Mouse (Mus musculus) embryonic facial prominence, embryonic 12.5 days (tissue): ENCODE results near the gene Nckap5. TPM values are rescaled to one million over a fixed set of nuclear protein-coding genes. Genes with fewer than 3 reads are reported as not detected.

Experiments
- ATAC-seq: fragments of 200-750 bp; cut with Nextera tagmentation; 2 replicates; pipeline ENCODE4 v1.8.0; 2017; ENCODE audit not compliant: insufficient number of reproducible peaks, insufficient read depth, low FRiP score, low TSS enrichment
- H3K27ac ChIP-seq: fragments of 300-500 bp; sonication (generic); 2 replicates; pipeline ENCODE4 v1.5.1; 2016; ENCODE audit warnings: mild to moderate bottlenecking
- H3K27me3 ChIP-seq: fragments of 300-500 bp; sonication (generic); 2 replicates; pipeline ENCODE4 v1.6.1; 2016; ENCODE audit warnings: mild to moderate bottlenecking, moderate library complexity
- H3K36me3 ChIP-seq: fragments of 300-500 bp; sonication (generic); 2 replicates; pipeline ENCODE4 v1.6.1; 2016; ENCODE audit warnings: mild to moderate bottlenecking
- H3K4me1 ChIP-seq: fragments of 300-500 bp; sonication (generic); 2 replicates; pipeline ENCODE4 v1.6.1; 2016
- H3K4me2 ChIP-seq: fragments of 300-500 bp; sonication (generic); replicated peaks from 2 replicates; pipeline ENCODE4 v1.6.1; 2016; ENCODE audit warnings: mild to moderate bottlenecking, moderate library complexity
- H3K4me3 ChIP-seq: fragments of 300-500 bp; sonication (generic); 2 replicates; pipeline ENCODE4 v1.5.1; 2016; ENCODE audit warnings: mild to moderate bottlenecking
- H3K9ac ChIP-seq: fragments of 300-500 bp; sonication (generic); 2 replicates; pipeline ENCODE4 v1.6.1; 2016; ENCODE audit warnings: mild to moderate bottlenecking, moderate library complexity
- H3K9me3 ChIP-seq: fragments of 300-500 bp; sonication (generic); 2 replicates; pipeline ENCODE4 v1.6.1; 2016; ENCODE audit warnings: mild to moderate bottlenecking, moderate library complexity
- WGBS: fragments of 180-500 bp; shearing (Covaris S2); methylation state at CpG from one replicate; pipeline ENCODE4 v1.1.7; 2016; 5-methylcytosine and 5-hydroxymethylcytosine counted together
- polyA plus RNA-seq: library from polyadenylated mRNA; unstranded; fragments of >200 nt; fragmentation: Nextera tagmentation; extraction: Ambion mirVana; gene quantifications from 2 replicates; pipeline ENCODE4 v1.2.1, GENCODE M21; 2016

The Nckap5 gene
- polyA plus RNA-seq, 1 experiment from 2014 or later: 8.2 TPM

DNA sequence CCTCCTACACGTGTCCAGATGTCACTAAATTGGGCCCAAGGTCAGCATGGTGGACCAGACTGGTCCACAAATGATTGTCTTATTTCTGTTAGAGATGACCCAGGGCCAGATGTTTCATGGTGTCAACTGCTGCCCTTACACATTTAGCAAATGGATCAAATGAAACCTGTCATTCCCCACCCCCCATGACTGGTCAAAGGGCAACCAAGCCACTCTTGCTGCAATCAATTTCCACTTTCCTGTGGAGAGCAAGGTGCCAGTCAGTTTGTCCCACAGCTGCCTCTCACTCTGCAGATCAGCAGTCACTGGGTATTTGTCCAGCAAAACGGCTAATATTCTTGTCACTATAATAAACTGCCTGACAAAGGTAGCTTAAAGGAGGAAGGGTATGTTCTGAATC, 463.9 kb downstream of the Nckap5 start:
- ATAC-seq: no peak
- H3K9ac ChIP-seq: no peak overlapping the region
- H3K4me1 ChIP-seq: no peaks in the 10 kb centered on the region
- H3K27ac ChIP-seq: no peak overlapping the region
- H3K4me3 ChIP-seq: no peak overlapping the region
- no peaks in the 10 kb centered on the region for H3K36me3 ChIP-seq
- no peaks in the 10 kb centered on the region for H3K27me3 ChIP-seq
- no peak overlapping the region for H3K4me2 ChIP-seq
- WGBS: 48% methylated on average over 2 of the region's 2 CpGs
- no peaks in the 10 kb centered on the region for H3K9me3 ChIP-seq

DNA sequence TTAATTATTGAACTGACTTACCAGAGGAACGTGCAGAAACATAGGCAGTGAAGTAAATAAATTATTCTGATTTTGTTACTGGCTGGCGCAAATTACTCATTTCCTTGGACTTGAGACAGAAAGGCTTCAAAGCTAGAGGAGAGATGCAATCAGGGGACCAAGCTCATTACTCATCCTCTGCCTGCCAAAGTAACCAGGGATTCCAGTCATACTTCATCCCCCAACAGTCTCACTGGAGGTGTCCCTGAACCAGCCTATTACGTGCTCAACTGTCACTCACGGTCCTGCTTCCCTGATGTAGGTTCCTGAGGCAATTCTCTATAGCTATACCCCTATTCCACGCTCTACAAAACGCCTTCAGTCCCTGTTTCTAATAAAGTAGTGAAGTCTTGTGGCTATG, 466.0 kb downstream of the Nckap5 start:
- WGBS: 66% methylated on average over 6 of the region's 6 CpGs
- H3K4me1 ChIP-seq: no peaks in the 10 kb centered on the region

DNA sequence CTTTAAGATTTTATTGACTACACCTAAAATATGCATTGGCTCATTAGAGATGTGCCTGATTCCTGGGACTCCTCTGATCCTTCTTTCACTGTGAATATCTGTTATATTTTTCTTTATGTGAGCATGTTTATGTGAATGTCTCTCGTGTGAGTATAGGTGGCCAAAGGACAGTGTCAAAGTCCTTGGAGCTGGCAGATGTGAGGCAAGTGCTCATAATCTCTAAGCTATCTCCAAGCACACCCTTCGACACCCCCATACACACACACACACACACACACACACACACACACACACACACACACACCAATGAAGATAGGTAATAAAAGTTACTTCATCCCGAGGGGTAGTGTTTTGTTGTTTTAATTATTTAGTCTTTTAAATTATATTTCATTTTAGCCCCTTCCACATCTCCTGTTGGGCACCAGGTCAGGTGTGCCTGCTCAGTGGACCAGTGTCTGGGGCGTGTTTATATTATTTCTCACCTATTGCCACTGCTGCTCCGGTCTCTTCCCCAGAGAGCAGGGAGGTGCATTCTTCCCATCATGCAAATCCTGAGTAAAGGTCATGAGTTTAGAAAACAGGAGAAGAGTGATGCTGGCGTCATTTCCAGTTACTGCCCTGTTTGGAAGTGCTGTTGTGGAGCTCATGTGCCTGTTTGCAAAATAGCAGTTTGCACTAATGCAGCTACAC, 469.9 kb downstream of the Nckap5 start:
- no peak overlapping the region for H3K4me2 ChIP-seq
- no peak overlapping the region for H3K9ac ChIP-seq
- WGBS: 80% methylated on average over 6 of the region's 6 CpGs
- H3K27me3 ChIP-seq: no peaks in the 10 kb centered on the region
- H3K9me3 ChIP-seq: no peaks in the 10 kb centered on the region
- no peaks in the 10 kb centered on the region for H3K4me1 ChIP-seq
- H3K4me3 ChIP-seq: no peak overlapping the region
- H3K36me3 ChIP-seq: no peaks in the 10 kb centered on the region
- no peak overlapping the region for H3K27ac ChIP-seq
- no peak for ATAC-seq

More for the DNA sequence above, 466.0 kb downstream of the Nckap5 start:
- Histone ChIP-seq H3K27ac (no peak overlapping the region), H3K9me3 (no peaks in the 10 kb centered on the region), H3K36me3 (no peaks in the 10 kb centered on the region), H3K9ac (no peak overlapping the region), H3K4me3 (no peak overlapping the region), H3K27me3 (no peaks in the 10 kb centered on the region), H3K4me2 (no peak overlapping the region)
- ATAC-seq: no peak

DNA sequence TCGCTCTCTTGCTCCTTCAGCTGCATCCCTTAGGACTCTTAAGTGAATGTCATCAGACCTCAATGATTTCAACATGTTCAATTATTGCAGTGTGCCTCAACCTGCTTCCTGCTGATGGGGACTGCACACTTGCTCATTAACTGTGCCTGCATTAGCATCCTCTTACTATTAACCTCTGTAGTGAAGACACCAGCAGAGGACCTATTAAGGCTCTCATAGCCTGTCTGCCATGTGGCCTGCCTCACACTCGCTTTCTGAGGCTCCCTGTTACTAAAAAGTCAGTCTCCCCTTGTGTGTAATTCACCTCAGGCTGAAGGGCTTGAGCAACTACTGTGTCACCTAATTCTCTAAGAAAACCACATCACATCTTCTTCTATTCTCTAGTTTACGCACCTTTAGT, 470.5 kb downstream of the Nckap5 start:
- ATAC-seq: no peak
- Histone ChIP-seq H3K4me1 (no peaks in the 10 kb centered on the region), H3K27ac (no peak overlapping the region), H3K27me3 (no peaks in the 10 kb centered on the region), H3K9me3 (no peaks in the 10 kb centered on the region), H3K4me3 (no peak overlapping the region), H3K9ac (no peak overlapping the region), H3K4me2 (no peak overlapping the region), H3K36me3 (no peaks in the 10 kb centered on the region)
- WGBS: 64% methylated on average over 3 of the region's 3 CpGs

DNA sequence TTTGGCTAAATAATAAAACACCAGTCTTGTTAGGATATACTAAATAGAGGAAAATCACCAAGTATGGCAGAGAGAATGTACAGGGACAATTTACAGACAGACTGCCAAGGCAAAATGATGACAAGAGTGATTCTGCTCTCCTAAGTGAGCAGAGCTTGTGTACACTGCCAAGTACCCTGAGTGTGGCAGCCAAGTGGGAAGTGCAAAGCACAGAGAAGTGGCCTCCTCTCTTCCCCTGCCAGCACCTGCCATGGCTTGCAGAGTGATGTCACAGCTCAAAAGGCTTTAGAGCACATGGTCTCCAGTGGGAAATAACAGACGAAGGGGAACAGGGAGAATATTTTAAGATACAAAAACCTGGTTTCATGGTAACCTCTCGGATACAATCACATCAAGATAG, 488.8 kb downstream of the Nckap5 start:
- no peak overlapping the region for H3K4me2 ChIP-seq
- ATAC-seq: no peak
- H3K4me1 ChIP-seq: no peaks in the 10 kb centered on the region
- H3K9ac ChIP-seq: no peak overlapping the region
- 79% methylated on average over 2 of the region's 2 CpGs for WGBS
- no peaks in the 10 kb centered on the region for H3K27me3 ChIP-seq
- no peak overlapping the region for H3K4me3 ChIP-seq
- H3K27ac ChIP-seq: no peak overlapping the region
- no peaks in the 10 kb centered on the region for H3K9me3 ChIP-seq
- no peaks in the 10 kb centered on the region for H3K36me3 ChIP-seq

DNA sequence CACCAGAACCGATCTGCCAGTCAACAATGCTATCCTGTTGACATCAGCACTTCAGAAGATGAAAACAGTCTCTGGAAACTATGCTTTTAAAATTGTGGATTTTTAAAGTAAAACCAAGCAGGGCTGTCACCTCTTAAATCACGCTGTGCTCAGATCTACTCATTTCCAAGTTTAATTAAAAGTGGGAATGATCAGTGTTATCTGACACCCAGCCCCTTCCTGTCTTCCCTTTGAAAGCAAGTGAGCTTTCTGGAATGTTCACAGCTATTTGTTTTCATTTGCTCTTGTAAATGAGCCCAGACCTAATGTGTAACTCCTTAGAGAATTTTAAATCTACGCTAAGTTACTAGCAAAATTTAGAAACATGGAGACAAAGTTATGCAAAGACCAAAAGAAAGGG, 491.3 kb downstream of the Nckap5 start:
- WGBS: 50% methylated on average over 3 of the region's 3 CpGs
- Histone ChIP-seq H3K4me1 (no peaks in the 10 kb centered on the region), H3K4me2 (no peak overlapping the region), H3K4me3 (no peak overlapping the region), H3K9me3 (no peaks in the 10 kb centered on the region), H3K9ac (no peak overlapping the region), H3K36me3 (no peaks in the 10 kb centered on the region), H3K27ac (no peak overlapping the region), H3K27me3 (no peaks in the 10 kb centered on the region)
- no peak for ATAC-seq

DNA sequence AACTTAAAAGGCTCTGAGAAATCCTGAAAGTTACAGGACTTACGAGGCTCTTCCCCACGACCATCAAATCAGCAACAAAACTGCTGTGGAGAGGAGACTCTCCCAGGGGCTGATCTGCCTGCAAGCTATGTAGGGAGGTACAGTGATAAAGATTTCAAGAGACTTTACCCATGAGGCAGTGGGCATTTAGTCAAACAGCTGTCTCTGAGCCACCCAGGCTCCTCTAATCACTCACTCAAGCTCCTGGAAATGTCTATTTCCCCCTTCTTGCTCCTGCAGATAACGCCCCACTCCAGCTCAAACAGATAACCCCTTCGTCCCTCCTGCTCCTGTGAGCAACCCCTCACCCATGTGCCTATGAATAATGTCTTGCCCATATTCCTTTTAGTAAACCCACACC, 496.4 kb downstream of the Nckap5 start:
- no peaks in the 10 kb centered on the region for H3K4me1 ChIP-seq

DNA sequence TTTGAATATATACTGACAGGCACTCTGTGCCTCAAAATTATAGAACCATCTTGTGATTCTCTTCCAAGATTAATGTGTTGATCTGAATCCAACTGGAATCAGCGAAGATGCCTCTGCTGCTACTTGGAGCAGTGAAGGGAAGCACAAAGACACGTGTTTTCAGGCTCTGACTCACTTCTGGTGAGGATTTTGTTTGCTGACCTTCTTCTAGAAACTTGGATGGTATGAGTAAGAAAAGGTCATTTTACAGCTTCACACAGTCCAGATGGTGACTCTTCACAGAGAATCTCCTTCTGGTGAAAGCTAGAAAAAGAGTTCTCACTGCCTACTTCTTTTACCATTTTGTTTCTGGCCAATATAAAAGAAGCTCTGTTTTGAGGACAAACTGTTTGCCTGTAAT, 498.6 kb downstream of the Nckap5 start:
- no peak for ATAC-seq
- Histone ChIP-seq H3K36me3 (no peaks in the 10 kb centered on the region), H3K4me1 (no peaks in the 10 kb centered on the region), H3K4me3 (no peak overlapping the region), H3K27ac (no peak overlapping the region), H3K27me3 (no peaks in the 10 kb centered on the region), H3K9ac (no peak overlapping the region), H3K9me3 (no peaks in the 10 kb centered on the region), H3K4me2 (no peak overlapping the region)
- 69% methylated on average over 2 of the region's 2 CpGs for WGBS

More for the DNA sequence above, 496.4 kb downstream of the Nckap5 start:
- H3K36me3 ChIP-seq: no peaks in the 10 kb centered on the region
- H3K4me2 ChIP-seq: no peak overlapping the region
- no peak overlapping the region for H3K27ac ChIP-seq
- WGBS: 83% methylated on average over 4 of the region's 4 CpGs
- H3K9ac ChIP-seq: no peak overlapping the region
- no peaks in the 10 kb centered on the region for H3K27me3 ChIP-seq
- H3K4me3 ChIP-seq: no peak overlapping the region
- no peak for ATAC-seq
- H3K9me3 ChIP-seq: no peaks in the 10 kb centered on the region

DNA sequence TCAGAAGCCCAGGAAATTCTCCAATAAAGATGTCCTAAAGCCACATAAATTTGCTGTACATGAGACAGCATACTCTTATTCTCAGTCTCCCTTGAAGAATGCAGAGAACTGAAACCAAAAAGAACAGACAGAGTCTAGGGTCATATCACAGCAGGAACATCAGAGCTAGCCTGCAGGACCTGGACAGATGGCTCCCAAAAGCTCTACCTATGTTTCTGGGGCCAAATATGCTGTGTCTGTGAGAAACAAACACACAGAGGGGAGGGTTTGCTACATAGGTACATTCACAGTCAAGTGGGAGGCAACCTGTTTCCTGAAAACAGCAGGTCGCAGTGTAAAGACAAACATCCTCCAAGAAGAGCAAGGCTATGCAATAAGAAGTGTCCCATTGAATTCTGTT, 509.9 kb downstream of the Nckap5 start:
- no peak overlapping the region for H3K4me2 ChIP-seq
- WGBS: 92% methylated on average over 1 of the region's 1 CpGs
- no peak overlapping the region for H3K4me3 ChIP-seq
- H3K36me3 ChIP-seq: no peaks in the 10 kb centered on the region
- H3K9ac ChIP-seq: no peak overlapping the region
- ATAC-seq: no peak
- H3K27me3 ChIP-seq: no peaks in the 10 kb centered on the region
- no peaks in the 10 kb centered on the region for H3K9me3 ChIP-seq
- no peak overlapping the region for H3K27ac ChIP-seq
- H3K4me1 ChIP-seq: no peaks in the 10 kb centered on the region

DNA sequence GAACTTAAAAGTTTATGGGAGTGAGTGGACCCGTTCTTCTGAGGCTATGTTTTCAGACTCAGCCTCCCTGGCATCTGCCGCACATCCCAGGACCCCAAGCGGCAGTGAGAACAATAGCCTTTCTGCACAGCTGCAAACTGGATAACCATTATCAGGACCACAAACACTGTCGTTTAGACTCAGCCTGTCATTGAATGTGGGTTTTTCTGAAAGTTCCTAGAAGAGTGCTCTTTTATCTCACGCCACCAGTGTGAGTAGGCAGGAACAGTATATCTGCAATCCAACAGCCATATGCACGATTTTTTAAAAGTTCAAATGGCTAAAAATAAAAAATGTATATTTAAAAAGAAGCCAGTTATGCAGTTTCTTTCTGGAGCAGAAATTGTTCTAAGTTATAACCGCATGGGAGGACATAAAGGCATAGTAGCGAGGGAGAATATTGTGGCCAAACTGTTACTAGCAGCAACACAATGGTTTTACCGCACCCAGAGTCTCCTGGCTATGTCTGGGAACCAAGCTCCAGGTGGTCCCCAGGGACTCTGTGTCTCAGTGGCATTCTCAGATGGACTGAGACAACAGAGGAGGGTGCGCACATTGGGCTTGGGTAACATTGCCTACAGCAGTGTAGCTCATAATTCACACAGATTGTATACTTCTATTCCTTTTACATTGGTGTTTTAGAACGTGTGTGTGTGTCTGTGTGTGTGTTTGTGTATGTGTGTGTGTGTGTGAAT, 512.6 kb downstream of the Nckap5 start:
- H3K9me3 ChIP-seq: no peaks in the 10 kb centered on the region
- no peak overlapping the region for H3K4me3 ChIP-seq
- H3K9ac ChIP-seq: no peak overlapping the region
- H3K36me3 ChIP-seq: no peaks in the 10 kb centered on the region
- WGBS: 75% methylated on average over 11 of the region's 11 CpGs
- no peak overlapping the region for H3K4me2 ChIP-seq
- no peak for ATAC-seq
- no peak overlapping the region for H3K27ac ChIP-seq
- H3K27me3 ChIP-seq: no peaks in the 10 kb centered on the region
- H3K4me1 ChIP-seq: no peaks in the 10 kb centered on the region

DNA sequence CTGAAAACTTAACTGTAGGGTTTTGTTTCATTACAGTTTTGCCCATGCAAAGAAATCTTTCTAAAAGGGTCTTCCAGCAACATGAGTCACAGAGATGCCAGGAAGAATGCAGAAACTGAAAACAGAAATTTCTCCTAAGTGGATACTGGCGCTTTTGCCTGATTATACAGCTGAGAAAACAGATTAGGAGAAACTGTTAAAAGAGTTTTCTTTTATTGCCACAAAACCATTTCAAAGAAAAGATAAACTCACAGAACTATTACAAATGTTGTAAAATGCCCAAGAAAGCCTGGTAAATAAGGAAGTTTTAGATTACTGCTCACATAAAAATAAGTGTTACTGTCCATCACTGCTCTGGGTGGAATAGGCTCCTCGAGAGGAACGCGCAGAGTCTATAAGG, 513.3 kb downstream of the Nckap5 start:
- Histone ChIP-seq H3K36me3 (no peaks in the 10 kb centered on the region), H3K4me2 (no peak overlapping the region), H3K4me3 (no peak overlapping the region), H3K4me1 (no peaks in the 10 kb centered on the region), H3K9me3 (no peaks in the 10 kb centered on the region), H3K9ac (no peak overlapping the region), H3K27ac (no peak overlapping the region), H3K27me3 (no peaks in the 10 kb centered on the region)
- WGBS: 84% methylated on average over 4 of the region's 4 CpGs
- ATAC-seq: no peak

DNA sequence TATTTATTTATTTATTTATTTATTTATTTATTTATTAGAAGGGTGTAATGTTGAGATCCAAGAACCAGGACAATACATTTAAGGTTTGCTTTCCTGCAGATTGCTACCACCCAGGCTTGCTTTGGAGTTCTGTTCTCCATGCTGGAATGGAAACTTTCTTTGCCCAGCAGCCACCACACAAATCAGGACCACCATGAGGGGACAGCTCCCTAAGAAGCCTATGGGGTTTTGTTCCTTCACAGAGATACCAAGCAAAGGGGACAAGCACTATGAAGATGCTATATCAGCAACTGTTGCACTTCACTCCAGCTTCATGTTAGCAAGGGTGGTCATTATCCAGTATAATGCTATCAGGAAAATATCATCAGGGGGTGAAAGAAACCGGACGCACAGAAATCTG, 513.7 kb downstream of the Nckap5 start:
- 89% methylated on average over 2 of the region's 2 CpGs for WGBS
- Histone ChIP-seq H3K9ac (no peak overlapping the region), H3K27me3 (no peaks in the 10 kb centered on the region)

More for the DNA sequence above, 513.7 kb downstream of the Nckap5 start:
- no peak overlapping the region for H3K4me2 ChIP-seq
- H3K27ac ChIP-seq: no peak overlapping the region
- no peaks in the 10 kb centered on the region for H3K9me3 ChIP-seq
- H3K4me3 ChIP-seq: no peak overlapping the region
- H3K36me3 ChIP-seq: no peaks in the 10 kb centered on the region
- H3K4me1 ChIP-seq: no peaks in the 10 kb centered on the region
- no peak for ATAC-seq
